Mouse (Mus musculus) forebrain, postnatal 0 days (tissue): Measurements from ENCODE around the gene Ppp1r3d. TPM values are rescaled to one million over a fixed set of nuclear protein-coding genes. Genes with fewer than 3 reads are reported as not detected.

Experiments
- ATAC-seq: fragments of 200-750 bp; cut with Nextera tagmentation; 2 replicates; pipeline ENCODE4 v1.8.0; 2017; ENCODE audit warnings: mild to moderate bottlenecking, moderate library complexity
- DNase-seq: peaks from one replicate; pipeline ENCODE4 v3.0.0-alpha.2; 2015
- H3K27ac ChIP-seq: fragments of 300-500 bp; sonication (generic); 2 replicates; pipeline ENCODE4 v1.5.1; 2014; ENCODE audit warnings: low read depth, mild to moderate bottlenecking, antibody characterized with exemption, low read length, moderate library complexity, mixed read lengths
- H3K27me3 ChIP-seq: fragments of 300-500 bp; sonication (generic); 2 replicates; pipeline ENCODE4 v1.6.1; 2014; ENCODE audit warnings: mild to moderate bottlenecking, low read length, mixed read lengths; ENCODE audit not compliant: insufficient read depth
- H3K36me3 ChIP-seq: fragments of 300-500 bp; sonication (generic); 2 replicates; pipeline ENCODE4 v1.6.1; 2014; ENCODE audit warnings: mild to moderate bottlenecking, moderate library complexity; ENCODE audit not compliant: insufficient read depth
- H3K4me1 ChIP-seq: fragments of 300-500 bp; sonication (generic); 2 replicates; pipeline ENCODE4 v1.6.1; 2014; ENCODE audit warnings: antibody characterized with exemption; ENCODE audit not compliant: insufficient read depth
- H3K4me2 ChIP-seq: fragments of 300-500 bp; sonication (generic); 2 replicates; pipeline ENCODE4 v1.6.1; 2014; ENCODE audit warnings: low read depth, mild to moderate bottlenecking, moderate library complexity
- H3K4me3 ChIP-seq: fragments of 300-500 bp; sonication (generic); 2 replicates; pipeline ENCODE4 v1.5.1; 2014; ENCODE audit warnings: low read depth, low read length, mixed read lengths
- H3K9ac ChIP-seq: fragments of 300-500 bp; sonication (generic); 2 replicates; pipeline ENCODE4 v1.6.1; 2014; ENCODE audit warnings: mild to moderate bottlenecking
- H3K9me3 ChIP-seq: fragments of 300-500 bp; sonication (generic); 2 replicates; pipeline ENCODE4 v1.6.1; 2016; ENCODE audit warnings: low read length
- CTCF ChIP-seq: sonication (generic); IDR thresholded peaks from 2 replicates; pipeline ENCODE4 v1.5.1; 2016; ENCODE audit warnings: antibody characterized with exemption, control low read depth, low read depth
- WGBS: fragments of 180-500 bp; shearing (Covaris S2); extraction: QIAGEN DNeasy Blood & Tissue Kit; methylation state at CpG from one replicate; pipeline ENCODE4 v1.1.7; 2014; 5-methylcytosine and 5-hydroxymethylcytosine counted together
- polyA plus RNA-seq: library from polyadenylated mRNA; unstranded; fragments of >200 nt; fragmentation: Nextera tagmentation; extraction: Ambion mirVana; gene quantifications from 2 replicates; pipeline ENCODE4 v1.2.1, GENCODE M21; 2015
- total RNA-seq: library from RNA; depleted of rRNA; stranded (reverse); fragments of >200 nt; gene quantifications from 2 replicates; pipeline ENCODE4 v1.2.3, GENCODE M21; 2014

The Ppp1r3d gene
- total and polyA plus RNA-seq, 2 experiments from 2014 or later: 3.8 to 8.8 TPM

DNA sequence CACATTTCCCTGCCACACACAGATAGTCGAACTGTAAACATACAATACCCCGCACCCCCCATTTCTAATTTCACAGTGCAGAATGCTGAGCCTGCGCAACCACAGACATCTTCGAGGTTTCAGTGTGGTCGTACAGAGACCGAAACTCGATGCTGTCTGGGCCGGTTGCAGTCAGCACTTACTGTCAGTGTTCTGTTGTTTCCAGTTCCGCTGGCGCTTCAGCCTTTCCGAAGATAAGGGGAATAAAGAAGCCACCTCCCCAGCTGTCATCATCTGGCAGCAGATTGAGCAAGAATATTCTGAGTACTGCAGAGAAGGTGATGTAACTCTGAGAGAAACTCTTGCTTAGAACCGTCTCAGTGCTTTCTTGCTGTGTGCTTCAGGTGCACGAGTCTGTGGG, 2.2 kb upstream of the Ppp1r3d start:
- 0 out of 2 replicates have a peak, but pooled peaks cover 3% of the 10 kb centered on the region for H3K4me1 ChIP-seq
- no peak overlapping the region for H3K4me3 ChIP-seq
- TF ChIP-seq CTCF: no peak
- H3K4me2 ChIP-seq: no peak overlapping the region
- ATAC-seq (no peak), DNase-seq (no peak)
- WGBS: 74% methylated on average over 13 of the region's 13 CpGs
- H3K36me3 ChIP-seq: no peaks in the 10 kb centered on the region
- no peak overlapping the region for H3K27ac ChIP-seq
- H3K27me3 ChIP-seq: no peaks in the 10 kb centered on the region
- no peak overlapping the region for H3K9ac ChIP-seq
- H3K9me3 ChIP-seq: no peaks in the 10 kb centered on the region

DNA sequence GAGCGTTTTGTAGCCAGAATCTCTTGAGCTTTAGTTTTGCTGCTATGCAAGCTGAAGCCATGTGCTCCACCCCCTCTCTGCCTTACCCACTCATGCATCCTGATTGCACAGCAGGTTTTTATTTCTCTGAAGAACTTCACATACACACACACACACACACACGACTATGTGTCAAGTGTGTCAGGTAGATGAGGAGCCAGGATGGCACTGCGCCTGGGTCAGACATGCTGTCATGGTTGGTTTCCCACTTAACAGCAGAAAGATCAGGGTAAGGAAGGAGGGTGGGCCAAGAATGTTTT, 827 bp upstream of the Ppp1r3d start:
- DNase-seq: no peak
- peak; percentile 56 for ATAC-seq
- Histone ChIP-seq H3K9ac (peak overlapping the region; percentile 54), H3K4me2 (peak overlapping the region; percentile 99), H3K4me3 (peak overlapping the region; percentile 72), H3K36me3 (no peaks in the 10 kb centered on the region), H3K4me1 (0 out of 2 replicates have a peak, but pooled peaks cover 3% of the 10 kb centered on the region), H3K27ac (peak overlapping the region; percentile 66; the same call in 1 of the 2 replicates), H3K9me3 (no peaks in the 10 kb centered on the region), H3K27me3 (no peaks in the 10 kb centered on the region)
- 17% methylated on average over 3 of the region's 3 CpGs for WGBS
- TF ChIP-seq CTCF: no peak

DNA sequence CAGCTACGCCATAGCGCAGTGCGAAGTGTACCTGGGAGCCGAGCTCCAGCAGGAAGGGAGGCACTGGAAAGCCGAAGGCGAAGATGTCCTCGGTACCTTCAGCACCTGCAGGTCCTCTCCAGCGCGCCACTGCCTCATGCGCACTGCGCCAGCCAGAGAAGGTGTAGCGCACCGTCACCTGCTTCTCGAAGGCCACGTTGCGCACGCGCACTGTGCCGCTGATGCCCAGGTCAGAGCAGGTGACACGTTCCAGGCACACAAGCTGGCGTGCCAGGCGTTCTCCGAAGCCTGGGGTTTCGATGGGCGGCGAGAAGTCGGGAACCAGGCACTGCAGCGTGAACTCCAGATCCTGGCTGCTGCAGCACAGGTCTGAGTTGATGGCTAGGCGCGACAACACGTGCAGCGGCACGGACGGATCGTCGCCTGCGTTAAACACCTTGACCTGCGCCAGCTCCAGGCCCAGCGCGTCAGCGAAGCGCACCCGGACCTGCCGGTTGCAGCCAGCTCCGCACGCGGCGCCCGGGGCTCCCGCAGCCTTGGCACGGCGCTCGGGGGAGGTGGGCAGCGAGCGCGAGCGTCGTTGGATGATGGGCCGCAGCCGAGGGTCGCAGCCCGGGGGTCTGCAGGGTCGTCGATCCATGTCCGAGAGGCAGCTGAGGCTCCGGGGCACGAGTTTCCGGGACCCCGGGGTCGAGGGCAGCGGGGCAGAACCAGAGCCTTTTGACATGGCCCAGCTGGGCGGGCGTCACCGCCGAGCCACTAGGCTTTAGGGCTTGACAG, 601 bp downstream of the Ppp1r3d start:
- TF ChIP-seq CTCF: no peak
- 0 out of 2 replicates have a peak, but pooled peaks cover 3% of the 10 kb centered on the region for H3K4me1 ChIP-seq
- peak overlapping the region; percentile 99 for H3K4me2 ChIP-seq
- no peak overlapping the region for H3K27ac ChIP-seq
- ATAC-seq (0 out of 2 replicates have a peak, but pooled peaks have one; percentile 1), DNase-seq (peak; percentile 46)
- peak overlapping the region; percentile 54 for H3K9ac ChIP-seq
- no peaks in the 10 kb centered on the region for H3K9me3 ChIP-seq
- peak overlapping the region; percentile 72 for H3K4me3 ChIP-seq
- no peaks in the 10 kb centered on the region for H3K27me3 ChIP-seq
- 16% methylated on average over 75 of the region's 75 CpGs for WGBS
- H3K36me3 ChIP-seq: no peaks in the 10 kb centered on the region

DNA sequence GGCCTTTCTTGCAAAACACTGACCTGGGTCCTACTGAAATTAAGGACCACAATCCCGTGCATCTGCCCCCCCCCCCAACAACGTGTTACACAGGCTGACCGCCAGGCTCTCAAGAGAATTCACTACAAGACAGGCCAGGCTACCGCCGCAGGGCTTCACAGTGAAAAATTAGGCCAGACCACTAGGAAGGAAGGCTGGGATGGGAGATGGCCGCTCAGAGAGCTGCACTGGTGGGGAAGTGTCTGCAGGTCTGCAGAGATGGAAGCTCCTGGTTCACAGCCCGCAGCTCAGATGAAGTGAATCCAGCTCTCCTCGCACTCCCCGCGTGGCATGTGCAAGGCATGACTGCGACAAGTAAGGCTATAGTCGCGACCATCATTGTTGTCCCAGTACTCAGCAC, 1.2 kb downstream of the Ppp1r3d start:
- H3K36me3 ChIP-seq: no peaks in the 10 kb centered on the region

DNA sequence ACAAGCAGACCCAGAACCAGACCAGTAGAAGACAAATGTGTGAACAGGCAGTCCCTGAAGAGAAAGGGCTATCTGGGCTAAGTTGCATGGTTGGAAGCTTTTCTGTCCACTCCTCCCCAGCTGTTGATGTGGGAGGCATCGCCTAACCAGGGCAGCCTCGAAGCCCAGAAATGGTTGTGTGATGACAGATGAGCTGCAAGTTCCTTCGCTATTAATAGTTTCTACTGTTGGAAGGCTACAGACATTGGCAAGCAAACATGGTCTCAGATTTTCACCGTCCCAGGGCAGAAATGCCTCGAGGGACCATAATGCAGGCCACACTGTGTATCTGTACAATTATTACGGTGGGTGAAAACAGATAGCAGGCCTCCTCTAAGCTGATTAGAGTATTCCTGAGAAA, 1.7 kb downstream of the Ppp1r3d start:
- Histone ChIP-seq H3K27me3 (no peaks in the 10 kb centered on the region), H3K4me3 (no peak overlapping the region), H3K4me1 (0 out of 2 replicates have a peak, but pooled peaks cover 3% of the 10 kb centered on the region), H3K36me3 (no peaks in the 10 kb centered on the region), H3K4me2 (no peak overlapping the region), H3K27ac (no peak overlapping the region), H3K9ac (no peak overlapping the region), H3K9me3 (no peaks in the 10 kb centered on the region)
- WGBS: 70% methylated on average over 6 of the region's 6 CpGs
- ATAC-seq (no peak), DNase-seq (no peak)
- TF ChIP-seq CTCF: no peak

More for the DNA sequence above, 1.2 kb downstream of the Ppp1r3d start:
- Histone ChIP-seq H3K9ac (no peak overlapping the region), H3K9me3 (no peaks in the 10 kb centered on the region), H3K4me3 (peak overlapping the region; percentile 72; the same call in 1 of the 2 replicates), H3K27me3 (no peaks in the 10 kb centered on the region), H3K4me1 (0 out of 2 replicates have a peak, but pooled peaks cover 3% of the 10 kb centered on the region), H3K4me2 (peak overlapping the region; percentile 99), H3K27ac (no peak overlapping the region)
- ATAC-seq (no peak), DNase-seq (no peak)
- WGBS: 71% methylated on average over 13 of the region's 13 CpGs
- no peak for TF ChIP-seq CTCF

DNA sequence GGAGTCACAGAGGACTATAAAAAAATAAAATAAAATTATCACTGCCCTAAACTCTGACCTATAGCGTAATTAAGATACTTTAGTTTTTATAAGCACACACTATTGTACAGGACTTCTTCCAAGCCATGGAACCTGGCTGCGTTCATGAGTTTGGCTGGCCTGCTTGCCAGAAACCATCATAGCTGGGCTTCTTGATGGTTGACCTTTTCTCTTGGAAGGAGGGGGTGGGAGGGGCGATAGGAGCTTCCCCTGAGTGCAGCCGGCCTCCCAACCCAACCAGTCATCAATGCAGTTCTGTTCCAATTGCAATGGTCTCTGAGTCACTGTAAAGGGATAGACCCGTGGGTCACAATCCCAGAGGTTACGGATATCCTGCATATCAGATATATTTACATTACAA, 4.0 kb downstream of the Ppp1r3d start:
- Histone ChIP-seq H3K27me3 (no peaks in the 10 kb centered on the region), H3K4me3 (no peak overlapping the region), H3K9ac (no peak overlapping the region), H3K4me1 (0 out of 2 replicates have a peak, but pooled peaks cover 3% of the 10 kb centered on the region), H3K36me3 (no peaks in the 10 kb centered on the region), H3K27ac (no peak overlapping the region), H3K9me3 (no peaks in the 10 kb centered on the region), H3K4me2 (no peak overlapping the region)
- ATAC-seq (no peak), DNase-seq (no peak)
- TF ChIP-seq CTCF: no peak
- 87% methylated on average over 6 of the region's 6 CpGs for WGBS

DNA sequence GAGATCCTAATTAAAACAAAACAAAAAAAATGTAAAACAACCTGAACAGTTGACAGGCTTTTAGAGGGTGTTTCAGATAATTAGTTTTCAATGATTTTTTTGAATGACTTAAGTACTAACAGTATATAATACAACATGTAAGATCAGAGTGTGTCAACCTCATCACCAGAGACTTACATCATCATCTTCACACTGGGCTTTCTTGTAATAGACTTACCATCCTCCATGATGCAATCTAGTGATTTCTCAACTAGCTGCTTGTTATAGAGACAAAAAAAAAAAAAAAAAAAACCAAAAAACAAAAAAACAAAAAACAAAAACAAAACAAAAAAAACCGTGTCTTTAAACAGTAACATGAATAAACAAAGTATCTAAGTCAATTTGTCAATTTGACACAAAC, 5.2 kb downstream of the Ppp1r3d start:
- WGBS: 57% methylated on average over 1 of the region's 1 CpGs
- H3K9me3 ChIP-seq: no peaks in the 10 kb centered on the region
- H3K4me1 ChIP-seq: no peaks in the 10 kb centered on the region
- no peak overlapping the region for H3K9ac ChIP-seq
- no peak for TF ChIP-seq CTCF
- H3K4me3 ChIP-seq: no peak overlapping the region
- no peak overlapping the region for H3K27ac ChIP-seq
- DNase-seq (no peak), ATAC-seq (no peak)
- no peak overlapping the region for H3K4me2 ChIP-seq
- no peaks in the 10 kb centered on the region for H3K36me3 ChIP-seq
- H3K27me3 ChIP-seq: no peaks in the 10 kb centered on the region
